Mouse (Mus musculus) kidney, postnatal 14 days (tissue): Measurements from ENCODE around the gene Ccr8.
"Not testable (repeated sequence)": the region's sequence is repeated elsewhere in the genome, so short reads cannot be mapped to it uniquely, and the experiment has no call there.

Experiments used
- DNase-seq: peaks from one replicate; pipeline ENCODE4 v3.0.0; 2022; ENCODE audit warnings: mixed read lengths

Ccr8 gene

DNA sequence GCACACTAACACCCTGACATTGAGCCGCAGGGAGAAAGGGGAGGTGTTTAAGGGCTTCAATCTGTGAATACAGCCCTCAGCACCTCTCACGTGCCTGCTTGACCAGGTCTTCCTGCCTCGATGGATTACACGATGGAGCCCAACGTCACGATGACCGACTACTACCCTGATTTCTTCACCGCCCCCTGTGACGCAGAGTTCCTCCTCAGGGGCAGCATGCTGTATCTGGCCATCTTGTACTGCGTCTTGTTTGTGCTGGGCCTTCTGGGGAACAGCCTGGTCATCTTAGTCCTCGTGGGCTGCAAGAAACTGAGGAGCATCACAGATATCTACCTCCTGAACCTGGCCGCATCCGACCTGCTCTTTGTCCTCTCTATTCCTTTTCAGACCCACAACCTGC lies 1.8 kb downstream of the Ccr8 start:
- no peak for DNase-seq

DNA sequence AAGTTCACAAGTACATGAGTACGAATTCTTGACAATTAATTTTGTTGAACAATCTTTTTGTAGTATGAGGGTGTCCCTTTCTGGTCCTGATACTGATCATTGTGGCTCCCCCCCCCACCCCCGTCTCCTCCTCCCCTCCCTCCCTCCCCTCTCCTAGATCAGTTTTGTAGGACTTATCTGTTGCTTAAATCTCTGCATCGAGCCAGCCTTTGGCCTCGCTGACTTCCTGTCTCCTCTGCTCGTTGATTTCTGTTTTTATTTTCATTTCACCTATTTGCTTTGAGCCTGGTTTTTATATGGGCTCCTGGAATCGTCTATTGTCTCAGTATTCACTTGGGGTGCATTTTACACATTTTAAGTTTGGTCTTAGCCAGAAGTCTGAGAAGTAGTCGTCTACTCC lies 4.0 kb downstream of the Ccr8 start:
- no peak for DNase-seq

DNA sequence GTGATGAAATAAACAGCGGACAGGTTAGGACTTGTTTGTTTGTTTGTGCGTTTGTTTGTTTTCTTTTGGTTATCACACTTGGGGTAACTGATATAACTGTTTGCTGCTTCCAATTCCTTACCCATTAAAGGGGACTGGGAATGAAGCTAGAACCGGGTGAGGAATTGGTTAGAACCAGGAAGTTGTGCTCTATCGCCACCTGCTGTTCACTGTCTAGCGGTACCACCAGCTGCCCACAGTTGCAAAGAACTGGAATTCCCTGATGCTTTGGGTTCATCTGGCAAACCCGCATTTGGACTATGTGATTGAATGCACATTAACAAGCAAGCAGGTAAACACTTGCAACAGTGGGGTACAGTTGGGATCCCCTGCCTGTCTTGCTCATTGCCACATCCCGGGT lies 6.8 kb downstream of the Ccr8 start:
- peak; percentile 69 for DNase-seq

DNA sequence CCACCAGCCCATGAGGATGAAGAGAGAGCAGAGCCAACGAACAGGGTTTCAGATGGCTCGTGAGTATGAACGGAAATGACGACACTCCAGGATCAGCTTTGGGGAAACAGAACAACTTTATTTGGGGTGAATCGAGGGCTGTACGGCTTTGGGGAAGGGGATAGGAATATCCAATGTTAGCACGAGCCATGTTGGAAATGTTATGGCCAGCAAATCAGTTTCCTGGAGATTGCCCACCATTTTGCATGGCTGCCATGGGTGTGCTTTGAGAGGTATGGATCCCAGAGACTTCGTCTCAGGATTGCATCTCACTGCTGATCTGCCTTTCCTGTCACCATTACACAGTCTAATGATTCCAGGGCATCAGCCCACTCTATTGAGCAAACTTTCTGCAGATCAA lies 7.4 kb downstream of the Ccr8 start:
- DNase-seq = no peak

DNA sequence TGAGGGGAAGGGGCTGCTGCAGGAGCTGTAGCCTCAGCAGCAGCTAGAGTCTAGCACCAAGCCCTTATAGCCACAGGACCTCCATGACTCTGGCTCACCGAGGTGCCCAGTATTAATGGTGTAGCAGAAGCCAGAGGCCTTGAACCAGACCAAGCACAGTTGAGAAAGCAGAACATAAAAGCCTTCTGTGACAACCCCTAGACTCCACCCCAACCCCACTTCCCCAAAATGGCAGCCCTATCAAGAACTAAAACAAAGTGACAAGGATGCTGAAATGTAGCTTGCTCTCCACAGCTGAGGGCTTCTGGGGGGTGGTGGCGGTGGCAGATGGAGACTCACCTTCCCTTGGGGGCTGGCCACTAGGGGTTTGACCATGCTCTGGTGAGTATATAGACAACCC lies 9.3 kb downstream of the Ccr8 start:
- no peak for DNase-seq

DNA sequence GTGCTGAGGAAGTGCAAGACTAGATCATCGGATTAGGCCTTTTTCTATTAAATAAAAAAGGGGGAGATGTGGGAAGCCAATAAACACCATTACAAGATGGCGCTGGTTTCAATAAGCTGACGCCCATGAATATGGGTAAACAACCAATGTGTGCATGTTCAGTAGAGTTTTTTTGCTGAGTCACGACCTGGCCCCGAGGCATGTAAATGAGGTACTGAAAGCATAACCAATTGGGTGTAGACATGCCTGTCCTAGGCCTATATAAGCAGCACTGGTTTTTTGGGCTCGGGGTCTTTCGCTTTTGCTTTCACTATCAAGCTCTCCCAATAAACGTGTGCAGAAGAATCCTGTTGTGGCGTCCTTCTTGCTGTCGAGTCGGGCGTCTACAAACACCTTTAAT lies 17.0 kb downstream of the Ccr8 start:
- not testable (repeated sequence) for DNase-seq

DNA sequence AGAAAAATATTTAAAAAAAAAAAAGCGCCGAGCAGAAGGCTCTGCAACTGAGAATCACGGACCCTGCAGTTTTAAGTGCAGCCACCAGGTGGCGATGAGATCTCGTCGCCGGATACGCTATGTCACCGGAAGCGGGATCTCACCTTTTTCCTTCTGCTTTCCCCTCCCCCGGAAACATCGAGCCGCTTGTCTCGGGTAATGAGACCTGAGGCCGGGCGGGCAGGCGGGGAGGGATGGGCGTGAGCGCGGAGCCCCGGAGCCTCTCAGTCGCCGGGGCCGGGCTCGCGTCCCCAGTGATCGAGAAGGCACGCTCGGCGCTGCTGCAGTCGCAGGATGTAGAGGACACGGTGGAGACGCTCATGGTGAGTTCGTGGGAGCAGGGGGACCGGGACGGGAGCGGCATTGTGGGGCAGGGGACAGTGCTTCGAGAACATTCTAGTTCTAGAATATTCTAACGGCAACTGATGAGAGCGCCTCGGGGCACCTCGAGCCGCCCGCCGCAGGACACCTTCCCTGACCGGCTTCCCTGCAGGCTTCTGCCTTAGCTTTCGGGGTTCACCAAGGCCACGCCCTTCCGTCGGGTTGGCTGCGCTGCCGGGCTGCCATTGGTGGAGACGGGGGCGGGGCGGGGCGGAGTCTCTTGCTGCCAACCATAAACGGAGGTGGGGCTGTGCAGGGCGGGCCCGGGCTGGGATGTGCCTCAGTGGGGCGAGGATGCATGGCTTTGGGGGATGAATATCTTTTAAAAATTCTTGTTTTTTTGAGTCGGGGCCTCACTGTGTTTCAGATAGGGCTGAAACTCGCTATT lies 18.5 kb downstream of the Ccr8 start, which contains the start of gene Slc25a38:
Gene Slc25a38 (plus strand): TSS at position 164 of the 808 bp plus-strand sequence.
- peak; percentile 97 for DNase-seq

DNA sequence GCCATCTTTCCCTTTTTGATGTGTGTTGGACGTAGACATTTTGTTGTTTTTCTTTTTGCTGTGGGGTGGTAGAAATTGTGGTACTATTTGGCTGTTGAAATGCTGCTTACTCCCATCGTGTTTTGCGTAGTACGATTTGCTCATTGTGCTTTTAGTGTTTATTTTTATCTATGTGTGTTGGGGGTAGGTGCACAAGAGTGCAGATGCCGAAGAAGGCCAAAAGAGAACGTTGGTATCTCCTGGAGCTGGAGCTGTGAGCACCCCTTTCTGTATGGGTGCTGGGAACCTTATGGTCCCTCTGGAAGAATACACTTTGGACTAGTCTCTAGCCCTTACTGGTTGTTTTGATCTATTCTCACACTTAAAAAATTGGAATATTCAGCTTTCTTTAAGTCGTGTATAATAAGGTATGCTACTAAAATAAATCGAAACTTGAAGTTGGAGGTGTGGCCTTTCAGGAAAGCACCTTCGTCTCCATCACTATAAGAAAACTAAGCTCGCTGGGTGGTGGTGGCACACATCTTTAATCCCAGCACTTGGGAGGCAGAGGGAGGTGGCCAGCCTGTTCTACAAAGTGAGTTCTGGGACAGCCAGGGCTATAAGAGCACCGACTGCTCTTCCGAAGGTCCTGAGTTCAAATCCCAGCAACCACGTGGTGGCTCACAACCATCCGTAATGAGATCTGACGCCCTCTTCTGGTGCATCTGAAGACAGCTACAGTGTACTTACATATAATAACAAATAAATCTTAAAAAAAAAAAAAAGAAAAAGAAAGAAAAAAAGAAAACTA lies 19.4 kb downstream of the Ccr8 start:
- no peak for DNase-seq

DNA sequence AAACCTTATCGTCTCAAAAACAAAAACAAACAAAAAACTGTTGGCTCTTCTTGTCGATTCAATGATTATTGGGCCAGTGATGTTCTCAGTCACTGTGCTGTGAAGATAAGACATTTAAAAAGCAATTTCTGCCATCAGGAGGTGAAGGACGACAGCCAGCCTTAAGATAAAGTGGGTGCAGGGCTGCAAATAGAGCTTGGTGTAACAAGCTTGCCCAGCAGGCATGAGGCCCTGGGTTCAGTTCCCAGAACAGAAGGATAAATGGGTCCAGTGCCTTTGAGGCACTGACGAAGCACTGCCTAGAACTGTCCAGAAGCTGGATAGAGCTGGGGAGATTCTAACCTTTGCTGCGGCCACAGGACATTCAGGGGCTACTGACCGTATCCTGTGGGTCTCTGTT lies 20.6 kb downstream of the Ccr8 start:
- no peak for DNase-seq

DNA sequence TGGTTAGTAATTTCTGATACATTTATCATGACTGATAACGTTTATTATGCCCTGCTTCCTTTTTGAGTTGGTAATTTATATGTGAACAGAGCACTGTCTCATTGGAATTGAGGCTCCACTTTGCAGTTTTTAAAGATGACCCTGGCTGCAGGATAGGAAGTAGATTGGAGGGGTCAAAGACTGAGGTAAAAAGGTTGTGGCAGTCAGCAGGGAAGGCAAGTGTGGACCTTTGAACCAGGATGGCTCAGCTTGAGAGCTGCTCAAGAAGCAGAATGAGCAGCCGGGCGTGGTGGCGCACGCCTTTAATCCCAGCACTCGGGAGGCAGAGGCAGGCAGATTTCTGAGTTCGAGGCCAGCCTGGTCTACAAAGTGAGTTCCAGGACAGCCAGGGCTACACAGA lies 21.5 kb downstream of the Ccr8 start:
- no peak for DNase-seq

DNA sequence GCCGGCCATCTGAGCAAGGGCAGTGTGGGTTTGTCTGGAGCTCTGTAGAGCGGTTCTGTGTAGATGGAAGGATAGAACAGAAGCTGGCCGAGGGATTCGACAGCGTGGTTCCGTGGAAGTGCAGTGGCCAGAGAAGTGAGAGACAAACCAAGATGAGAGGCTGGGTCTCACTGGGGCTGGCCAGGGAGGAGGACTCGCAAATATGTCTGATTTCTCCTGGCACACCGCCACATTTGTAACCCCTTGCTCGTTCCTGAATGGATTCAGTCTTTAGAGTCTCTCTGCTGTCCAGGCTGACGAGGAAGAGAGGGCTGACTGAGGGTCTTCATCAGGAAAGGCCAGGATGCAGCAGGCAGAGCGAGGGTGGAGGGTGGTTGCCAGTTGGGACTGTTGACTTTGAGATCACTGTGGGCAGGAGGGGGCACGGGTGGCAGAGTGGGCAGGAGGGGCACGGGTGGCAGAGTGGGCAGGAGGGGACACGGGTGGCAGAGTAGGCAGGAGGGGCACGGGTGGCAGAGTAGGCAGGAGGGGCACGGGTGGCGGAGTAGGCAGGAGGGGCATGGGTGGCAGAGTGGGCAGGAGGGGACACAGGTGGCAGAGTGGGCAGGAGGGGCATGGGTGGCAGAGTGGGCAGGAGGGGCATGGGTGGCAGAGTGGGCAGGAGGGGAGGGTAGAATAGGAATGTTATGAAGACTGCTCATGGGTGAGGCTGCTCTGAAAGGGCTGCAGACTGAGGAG lies 22.3 kb downstream of the Ccr8 start:
- DNase-seq = no peak

DNA sequence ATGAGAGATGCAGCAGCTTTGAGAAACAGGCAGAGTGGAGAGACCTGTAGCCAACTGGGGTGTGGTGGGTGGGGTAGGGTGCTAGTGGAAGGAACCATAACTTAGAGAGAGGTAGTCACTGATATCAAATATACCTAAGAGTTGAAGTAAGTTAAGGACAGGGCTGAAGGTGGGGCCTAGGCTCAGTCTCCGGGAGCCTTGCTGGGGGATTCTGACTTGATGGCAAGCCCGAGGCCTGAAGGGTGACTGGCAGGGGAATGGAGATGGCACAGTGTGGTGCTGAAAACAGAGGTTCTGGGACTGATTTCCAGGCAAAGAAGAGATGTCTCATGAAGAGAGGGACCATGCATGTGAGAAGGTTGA lies 22.9 kb downstream of the Ccr8 start:
- no peak for DNase-seq

DNA sequence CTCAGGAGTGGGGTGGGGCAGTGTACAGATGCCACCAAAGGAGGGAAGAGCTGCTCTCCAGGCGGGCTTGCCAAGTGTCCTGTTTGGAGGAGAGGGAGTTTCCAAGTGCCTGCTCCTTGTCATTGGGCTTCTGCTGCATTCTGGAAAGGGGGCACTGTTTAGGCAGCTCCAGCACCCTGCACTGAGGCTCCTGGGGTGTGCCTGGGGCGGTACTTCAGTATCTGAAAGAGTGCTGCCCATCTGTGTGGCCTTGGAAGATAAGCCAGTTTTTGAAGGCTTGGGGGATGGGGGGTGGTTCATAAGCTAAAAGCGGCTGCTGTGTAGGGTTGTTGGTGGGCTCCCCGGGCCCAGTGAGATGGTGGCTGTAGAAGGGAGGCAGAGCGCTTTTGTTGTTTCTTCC lies 23.7 kb downstream of the Ccr8 start:
- no peak for DNase-seq

DNA sequence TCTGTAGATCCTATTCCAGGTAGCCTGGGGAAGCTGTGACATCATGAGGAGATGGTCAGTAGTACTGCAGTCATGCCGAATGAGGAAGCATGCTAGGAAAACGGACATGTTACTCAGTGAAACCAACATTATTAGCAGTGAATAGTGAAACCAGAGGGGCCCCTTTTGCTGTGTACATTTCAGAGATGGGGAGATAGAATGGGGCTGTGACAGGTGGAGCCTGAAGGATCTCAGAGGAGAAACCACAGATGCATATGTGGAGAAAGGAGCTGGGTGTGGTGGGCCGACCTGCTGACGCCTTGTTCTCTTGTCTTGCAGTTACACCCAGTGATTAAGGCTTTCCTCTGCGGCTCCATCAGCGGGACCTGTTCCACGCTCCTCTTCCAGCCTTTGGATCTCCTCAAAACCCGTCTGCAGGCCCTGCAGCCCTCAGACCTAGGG lies 24.3 kb downstream of the Ccr8 start:
- DNase-seq = no peak

DNA sequence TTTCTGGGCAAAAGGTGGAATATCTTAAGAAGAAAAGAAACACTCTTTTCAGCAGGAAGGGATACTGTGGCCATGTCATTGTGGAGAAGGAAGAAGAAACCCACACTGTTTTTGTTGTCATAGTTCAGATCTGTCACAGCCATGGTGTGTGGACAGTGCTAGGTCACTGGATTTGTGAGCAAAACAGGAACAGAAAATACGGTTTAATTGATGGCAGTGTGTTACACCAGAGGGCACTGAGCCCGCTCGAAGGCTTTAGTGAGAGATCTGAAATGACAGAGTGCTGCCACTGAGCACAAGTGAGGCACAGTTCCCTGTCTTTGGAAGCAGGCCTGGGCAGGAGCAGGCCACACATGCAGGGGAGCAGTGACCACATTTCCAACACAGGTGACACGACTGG lies 26.3 kb downstream of the Ccr8 start:
- DNase-seq = no peak

DNA sequence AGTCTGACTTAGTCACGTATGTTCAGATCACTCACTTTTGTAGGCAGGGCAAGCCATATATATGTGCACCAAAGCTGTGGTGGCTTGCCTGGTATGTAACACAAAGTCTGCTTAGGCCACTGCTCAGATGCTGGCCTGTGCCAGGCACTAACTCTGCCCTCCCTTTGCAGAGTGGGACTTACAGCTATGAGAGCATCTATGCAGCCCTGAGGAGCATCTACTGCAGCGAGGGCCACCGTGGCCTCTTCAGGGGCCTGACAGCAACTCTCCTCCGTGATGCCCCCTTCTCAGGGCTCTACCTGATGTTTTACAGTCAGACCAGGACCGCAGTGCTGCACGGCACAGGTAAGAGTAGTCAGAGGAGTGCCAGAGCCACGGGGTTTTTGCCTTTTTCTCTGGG lies 28.6 kb downstream of the Ccr8 start:
- DNase-seq = no peak

DNA sequence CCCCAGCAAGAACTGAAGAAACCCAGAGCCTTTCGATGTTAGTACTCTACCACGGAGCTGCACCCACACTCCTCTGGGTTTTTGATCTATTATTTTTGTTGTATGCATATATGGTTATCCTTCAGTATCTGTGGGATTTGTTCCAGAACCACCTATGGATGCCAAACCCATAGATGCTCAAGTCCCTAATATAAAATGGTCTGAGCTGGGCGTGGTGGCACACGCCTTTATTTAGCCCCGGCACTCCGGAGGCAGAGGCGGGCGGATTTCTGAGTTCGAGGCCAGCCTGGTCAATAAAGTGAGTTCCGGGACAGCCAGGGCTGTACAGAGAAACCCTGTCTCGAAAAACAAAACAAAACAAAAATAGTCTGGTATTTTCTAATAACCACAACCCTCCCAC lies 35.0 kb downstream of the Ccr8 start:
- no peak for DNase-seq

DNA sequence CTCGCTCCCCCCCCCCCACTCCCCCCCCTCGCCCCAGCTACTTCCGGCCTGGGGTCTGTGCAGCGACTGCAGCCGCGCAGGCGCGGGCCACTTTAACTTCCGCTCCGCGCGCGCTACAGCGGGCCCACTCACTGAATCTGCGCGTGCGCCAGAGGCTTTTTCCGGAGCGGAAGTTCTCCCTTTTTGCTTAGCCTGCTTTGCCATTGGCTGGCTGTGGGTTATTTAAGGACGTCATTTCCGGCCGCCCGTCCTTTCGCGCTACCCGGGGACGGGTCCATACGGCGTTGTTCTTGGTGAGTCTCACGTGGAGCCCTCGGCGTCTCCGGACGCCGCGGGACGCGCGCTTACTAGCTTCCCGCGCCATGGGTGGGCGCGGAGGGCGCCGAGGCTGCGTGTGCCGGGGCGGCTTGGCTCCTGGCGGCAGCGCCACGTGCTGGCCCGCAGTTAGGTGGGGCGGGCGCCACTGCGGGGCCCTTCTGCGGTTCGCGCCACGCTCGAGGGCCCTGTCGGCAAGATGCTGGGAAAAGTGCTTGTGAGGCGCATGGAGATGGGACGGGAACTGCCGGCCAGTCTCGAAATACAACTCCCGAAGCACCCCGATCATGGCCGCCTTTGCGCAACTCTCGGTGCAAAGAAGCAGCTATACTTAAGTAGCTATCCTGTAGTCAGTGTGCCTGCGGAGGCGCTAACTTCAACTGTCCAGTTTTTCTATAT lies 35.8 kb downstream of the Ccr8 start, which contains the start of gene Rpsa:
Gene Rpsa (plus strand): TSS at position 152 of the 714 bp plus-strand sequence.
- DNase-seq = peak; percentile 98

DNA sequence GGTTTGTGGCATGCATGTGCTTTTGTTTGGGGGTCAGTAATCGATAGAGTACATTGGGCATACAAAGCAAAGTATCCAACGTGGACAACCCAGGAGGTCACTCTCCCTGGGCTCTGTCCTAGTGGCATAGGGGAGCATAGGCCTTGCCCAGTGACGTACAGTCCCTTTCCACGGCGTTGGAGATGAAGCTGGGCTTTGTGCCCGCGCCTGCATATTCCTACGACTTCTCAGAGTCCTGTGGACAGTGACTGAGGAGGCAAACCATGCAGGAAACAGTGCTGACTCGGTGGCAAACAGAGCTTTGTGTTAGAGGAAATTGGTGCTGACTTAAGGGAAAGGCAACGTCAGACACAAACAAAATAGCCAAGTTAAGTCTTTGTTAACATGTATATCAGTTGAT lies 37.4 kb downstream of the Ccr8 start:
- DNase-seq = no peak

DNA sequence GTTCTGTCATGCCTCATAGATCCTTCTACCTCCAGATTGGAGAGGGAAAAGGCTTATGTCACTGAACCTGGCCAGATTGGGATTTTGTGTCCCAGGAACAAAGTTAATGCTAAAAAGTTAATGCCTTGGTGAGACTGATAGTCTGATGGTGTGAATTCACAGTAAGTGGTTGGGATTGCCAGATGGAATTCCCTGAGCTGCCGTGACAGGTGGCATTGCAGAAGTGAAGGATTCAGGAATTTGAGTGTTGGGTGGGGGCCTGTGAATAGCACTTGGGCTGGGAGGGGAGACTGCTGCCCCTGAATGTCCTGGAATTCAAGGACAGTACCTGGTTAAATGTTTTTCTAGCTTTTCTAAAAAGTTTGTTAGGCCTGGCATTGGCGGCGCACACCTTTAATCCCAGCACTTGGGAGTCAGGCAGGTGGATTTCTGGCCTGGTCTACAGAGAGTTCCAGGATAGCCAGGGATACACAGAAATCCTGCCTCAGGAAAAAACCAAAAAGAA lies 39.9 kb downstream of the Ccr8 start:
- no peak for DNase-seq

DNA sequence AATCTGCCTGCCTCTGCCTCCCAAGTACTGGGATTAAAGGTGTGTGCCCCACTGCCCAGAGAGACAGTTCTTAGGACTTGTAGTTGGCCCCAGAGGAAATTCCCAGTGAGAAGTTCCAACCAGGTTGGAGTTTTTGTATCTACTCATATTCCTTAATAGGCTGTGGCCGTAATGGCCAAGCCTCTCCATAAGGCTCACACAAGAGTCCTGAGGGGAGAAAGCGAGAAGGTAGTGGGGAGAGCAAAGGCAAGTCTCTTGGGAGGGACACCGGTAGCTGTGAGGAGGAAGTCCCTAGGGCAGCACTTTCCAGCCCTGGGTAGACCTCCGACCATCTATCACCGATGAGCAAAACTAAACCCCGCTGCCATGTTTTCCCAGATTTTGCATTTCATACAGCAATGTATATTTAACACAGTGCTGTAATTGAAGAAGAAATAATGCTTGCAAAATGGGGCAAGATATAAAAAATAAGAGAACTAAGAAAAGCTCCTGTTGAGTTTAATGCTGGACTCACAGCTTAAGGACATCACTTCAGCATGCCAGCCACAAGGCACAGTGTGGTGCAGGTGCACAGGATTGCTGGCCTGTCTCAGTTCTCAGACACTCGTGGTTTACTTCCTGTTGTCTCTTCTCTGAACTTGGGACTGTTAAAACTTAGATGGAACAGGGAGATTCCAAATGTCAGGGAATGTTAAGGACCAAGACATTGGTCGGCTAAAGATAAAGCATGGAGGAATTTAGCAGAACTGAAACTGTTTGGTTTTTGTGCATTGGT lies 41.3 kb downstream of the Ccr8 start:
- no peak for DNase-seq
